Mouse (Mus musculus): ENCODE data around the gene Epha2. TPM values are rescaled to one million over a fixed set of nuclear protein-coding genes. Genes with fewer than 3 reads are reported as not detected.

Gene Epha2
- polyA plus RNA-seq, 1 experiment from 2014 or later: 0.21 TPM

GRCm38 (mm10) chr4:141313481-141313880 lies 12.4 kb downstream of the Epha2 start:
- Histone ChIP-seq H3K4me2 (ENCODE audit: low read depth, low read length) (no peak overlapping the region), H3K9ac (replicated peaks; ENCODE audit: low read depth, low read length) (no peak overlapping the region), H3K27me3 (ENCODE audit: control insufficient read depth, insufficient read depth, low read length) (no peaks in the 10 kb centered on the region), H3K36me3 (ENCODE audit: control insufficient read depth, insufficient read depth, low read length) (no peaks in the 10 kb centered on the region), H3K9me3 (ENCODE audit: control insufficient read depth, low read length) (no peaks in the 10 kb centered on the region), H3K4me3 (ENCODE audit: low read depth, low read length) (no peak overlapping the region), H3K4me1 (ENCODE audit: control insufficient read depth, insufficient read depth, low read length) (0 out of 2 replicates have a peak, but pooled peaks cover 5% of the 10 kb centered on the region), H3K27ac (ENCODE audit: low read depth, low read length) (no peak overlapping the region)
- no peak for ATAC-seq (ENCODE audit: low read depth)
- 64% methylated on average over 8 of the region's 8 CpGs for WGBS

GRCm38 (mm10) chr4:141313924-141314323 lies 12.9 kb downstream of the Epha2 start:
- no peaks in the 10 kb centered on the region for H3K9me3 ChIP-seq (ENCODE audit: control insufficient read depth, low read length)
- no peak overlapping the region for H3K9ac ChIP-seq (replicated peaks; ENCODE audit: low read depth, low read length)
- no peaks in the 10 kb centered on the region for H3K27me3 ChIP-seq (ENCODE audit: control insufficient read depth, insufficient read depth, low read length)
- 0 out of 2 replicates have a peak, but pooled peaks cover 5% of the 10 kb centered on the region for H3K4me1 ChIP-seq (ENCODE audit: control insufficient read depth, insufficient read depth, low read length)
- ATAC-seq (ENCODE audit: low read depth): no peak
- H3K4me3 ChIP-seq (ENCODE audit: low read depth, low read length): no peak overlapping the region
- no peak overlapping the region for H3K4me2 ChIP-seq (ENCODE audit: low read depth, low read length)
- H3K27ac ChIP-seq (ENCODE audit: low read depth, low read length): no peak overlapping the region
- H3K36me3 ChIP-seq (ENCODE audit: control insufficient read depth, insufficient read depth, low read length): no peaks in the 10 kb centered on the region
- 77% methylated on average over 11 of the region's 11 CpGs for WGBS

GRCm38 (mm10) chr4:141314745-141315144 lies 13.7 kb downstream of the Epha2 start:
- no peak for ATAC-seq (ENCODE audit: low read depth)
- Histone ChIP-seq H3K4me1 (ENCODE audit: control insufficient read depth, insufficient read depth, low read length) (0 out of 2 replicates have a peak, but pooled peaks cover 5% of the 10 kb centered on the region), H3K27me3 (ENCODE audit: control insufficient read depth, insufficient read depth, low read length) (no peaks in the 10 kb centered on the region), H3K4me3 (ENCODE audit: low read depth, low read length) (no peak overlapping the region), H3K4me2 (ENCODE audit: low read depth, low read length) (no peak overlapping the region), H3K36me3 (ENCODE audit: control insufficient read depth, insufficient read depth, low read length) (no peaks in the 10 kb centered on the region), H3K9me3 (ENCODE audit: control insufficient read depth, low read length) (no peaks in the 10 kb centered on the region), H3K9ac (replicated peaks; ENCODE audit: low read depth, low read length) (no peak overlapping the region), H3K27ac (ENCODE audit: low read depth, low read length) (no peak overlapping the region)
- 89% methylated on average over 6 of the region's 6 CpGs for WGBS

GRCm38 (mm10) chr4:141316023-141316422 lies 15.0 kb downstream of the Epha2 start:
- Histone ChIP-seq H3K4me1 (ENCODE audit: control insufficient read depth, insufficient read depth, low read length) (no peaks in the 10 kb centered on the region), H3K27ac (ENCODE audit: low read depth, low read length) (no peak overlapping the region), H3K4me3 (ENCODE audit: low read depth, low read length) (no peak overlapping the region), H3K4me2 (ENCODE audit: low read depth, low read length) (no peak overlapping the region), H3K36me3 (ENCODE audit: control insufficient read depth, insufficient read depth, low read length) (no peaks in the 10 kb centered on the region), H3K9ac (replicated peaks; ENCODE audit: low read depth, low read length) (no peak overlapping the region), H3K9me3 (ENCODE audit: control insufficient read depth, low read length) (no peaks in the 10 kb centered on the region), H3K27me3 (ENCODE audit: control insufficient read depth, insufficient read depth, low read length) (no peaks in the 10 kb centered on the region)
- no peak for ATAC-seq (ENCODE audit: low read depth)
- 85% methylated on average over 7 of the region's 7 CpGs for WGBS

GRCm38 (mm10) chr4:141316498-141317180 lies 15.6 kb downstream of the Epha2 start:
- Histone ChIP-seq H3K9me3 (ENCODE audit: control insufficient read depth, low read length) (no peaks in the 10 kb centered on the region), H3K36me3 (ENCODE audit: control insufficient read depth, insufficient read depth, low read length) (no peaks in the 10 kb centered on the region), H3K4me2 (ENCODE audit: low read depth, low read length) (no peak overlapping the region), H3K27me3 (ENCODE audit: control insufficient read depth, insufficient read depth, low read length) (no peaks in the 10 kb centered on the region), H3K4me3 (ENCODE audit: low read depth, low read length) (no peak overlapping the region), H3K9ac (replicated peaks; ENCODE audit: low read depth, low read length) (no peak overlapping the region), H3K4me1 (ENCODE audit: control insufficient read depth, insufficient read depth, low read length) (no peaks in the 10 kb centered on the region), H3K27ac (ENCODE audit: low read depth, low read length) (no peak overlapping the region)
- no peak for ATAC-seq (ENCODE audit: low read depth)
- 89% methylated on average over 18 of the region's 18 CpGs for WGBS

GRCm38 (mm10) chr4:141317914-141318313 lies 16.9 kb downstream of the Epha2 start:
- no peak for ATAC-seq (ENCODE audit: low read depth)
- Histone ChIP-seq H3K36me3 (ENCODE audit: control insufficient read depth, insufficient read depth, low read length) (no peaks in the 10 kb centered on the region), H3K9ac (replicated peaks; ENCODE audit: low read depth, low read length) (no peak overlapping the region), H3K4me3 (ENCODE audit: low read depth, low read length) (no peak overlapping the region), H3K4me1 (ENCODE audit: control insufficient read depth, insufficient read depth, low read length) (no peaks in the 10 kb centered on the region), H3K27me3 (ENCODE audit: control insufficient read depth, insufficient read depth, low read length) (no peaks in the 10 kb centered on the region), H3K9me3 (ENCODE audit: control insufficient read depth, low read length) (no peaks in the 10 kb centered on the region), H3K4me2 (ENCODE audit: low read depth, low read length) (no peak overlapping the region), H3K27ac (ENCODE audit: low read depth, low read length) (no peak overlapping the region)
- 88% methylated on average over 7 of the region's 7 CpGs for whole genome bisulfite sequencing

- no peak for ATAC-seq (ENCODE audit: low read depth)
- no peaks in the 10 kb centered on the region for H3K27me3 ChIP-seq (ENCODE audit: control insufficient read depth, insufficient read depth, low read length)
- no peak overlapping the region for H3K27ac ChIP-seq (ENCODE audit: low read depth, low read length)
- H3K4me2 ChIP-seq (ENCODE audit: low read depth, low read length): no peak overlapping the region
- no peak overlapping the region for H3K9ac ChIP-seq (replicated peaks; ENCODE audit: low read depth, low read length)
- H3K4me3 ChIP-seq (ENCODE audit: low read depth, low read length): no peak overlapping the region
- H3K4me1 ChIP-seq (ENCODE audit: control insufficient read depth, insufficient read depth, low read length): no peaks in the 10 kb centered on the region
- H3K9me3 ChIP-seq (ENCODE audit: control insufficient read depth, low read length): no peaks in the 10 kb centered on the region
- WGBS: 75% methylated on average over 11 of the region's 11 CpGs
- H3K36me3 ChIP-seq (ENCODE audit: control insufficient read depth, insufficient read depth, low read length): no peaks in the 10 kb centered on the region
These were observed 21.5 kb downstream of the Epha2 start for GRCm38 (mm10) chr4:141322526-141322925.

GRCm38 (mm10) chr4:141324771-141325191 lies 23.7 kb downstream of the Epha2 start:
- no peak for ATAC-seq (ENCODE audit: low read depth)
- WGBS: 91% methylated on average over 6 of the region's 6 CpGs
- no peaks in the 10 kb centered on the region for H3K27me3 ChIP-seq (ENCODE audit: control insufficient read depth, insufficient read depth, low read length)
- H3K4me1 ChIP-seq (ENCODE audit: control insufficient read depth, insufficient read depth, low read length): no peaks in the 10 kb centered on the region
- H3K27ac ChIP-seq (ENCODE audit: low read depth, low read length): no peak overlapping the region
- H3K4me3 ChIP-seq (ENCODE audit: low read depth, low read length): no peak overlapping the region
- no peaks in the 10 kb centered on the region for H3K9me3 ChIP-seq (ENCODE audit: control insufficient read depth, low read length)
- H3K9ac ChIP-seq (replicated peaks; ENCODE audit: low read depth, low read length): no peak overlapping the region
- no peaks in the 10 kb centered on the region for H3K36me3 ChIP-seq (ENCODE audit: control insufficient read depth, insufficient read depth, low read length)
- no peak overlapping the region for H3K4me2 ChIP-seq (ENCODE audit: low read depth, low read length)

GRCm38 (mm10) chr4:141325636-141326035 lies 24.6 kb downstream of the Epha2 start:
- H3K9ac ChIP-seq (replicated peaks; ENCODE audit: low read depth, low read length): no peak overlapping the region
- ATAC-seq (ENCODE audit: low read depth): no peak
- H3K36me3 ChIP-seq (ENCODE audit: control insufficient read depth, insufficient read depth, low read length): no peaks in the 10 kb centered on the region
- 75% methylated on average over 15 of the region's 15 CpGs for WGBS
- H3K4me2 ChIP-seq (ENCODE audit: low read depth, low read length): no peak overlapping the region
- H3K27me3 ChIP-seq (ENCODE audit: control insufficient read depth, insufficient read depth, low read length): no peaks in the 10 kb centered on the region
- H3K9me3 ChIP-seq (ENCODE audit: control insufficient read depth, low read length): no peaks in the 10 kb centered on the region
- no peak overlapping the region for H3K27ac ChIP-seq (ENCODE audit: low read depth, low read length)
- no peak overlapping the region for H3K4me3 ChIP-seq (ENCODE audit: low read depth, low read length)
- H3K4me1 ChIP-seq (ENCODE audit: control insufficient read depth, insufficient read depth, low read length): no peaks in the 10 kb centered on the region
